Mouse (Mus musculus) embryo, embryonic 10 days (tissue): Measurements from ENCODE around the gene Ccnl2.

ENCODE experiments used
- DNase-seq: peaks from one replicate; pipeline ENCODE4 v3.0.0-alpha.2; 2015; ENCODE audit warnings: low spot score

The Ccnl2 gene

GRCm38 (mm10) chr4:155790650-155791161 is 21.6 kb upstream of the Ccnl2 start:
- DNase-seq, result peak; percentile 11

- no peak for DNase-seq
Observed at GRCm38 (mm10) chr4:155791240-155791933, 20.9 kb upstream of the Ccnl2 start.

- no peak for DNase-seq
Observed at GRCm38 (mm10) chr4:155793730-155794129, 18.6 kb upstream of the Ccnl2 start.

- DNase-seq, result no peak
Observed at GRCm38 (mm10) chr4:155802075-155802474, 10.2 kb upstream of the Ccnl2 start.

GRCm38 (mm10) chr4:155802741-155803339 is 9.4 kb upstream of the Ccnl2 start, which contains the start of gene Mrpl20:
Mrpl20 (plus strand) TSS chr4:155802878.
- DNase-seq, result peak; percentile 56

- DNase-seq, result peak; percentile 95
Observed at GRCm38 (mm10) chr4:155803340-155804041, 8.8 kb upstream of the Ccnl2 start.

- no peak for DNase-seq
Observed at GRCm38 (mm10) chr4:155807841-155808240, 4.4 kb upstream of the Ccnl2 start.

- peak; percentile 23 for DNase-seq
Observed at GRCm38 (mm10) chr4:155812665-155813181, 434 bp downstream of the Ccnl2 start.

GRCm38 (mm10) chr4:155817533-155817932 is 5.2 kb downstream of the Ccnl2 start:
- no peak for DNase-seq

GRCm38 (mm10) chr4:155821025-155821424 is 8.7 kb downstream of the Ccnl2 start:
- peak; percentile 58 for DNase-seq

GRCm38 (mm10) chr4:155823443-155823842 is 11.2 kb downstream of the Ccnl2 start:
- DNase-seq, result no peak

- no peak for DNase-seq
Observed at GRCm38 (mm10) chr4:155829866-155830265, 17.6 kb downstream of the Ccnl2 start.

- DNase-seq, result no peak
Observed at GRCm38 (mm10) chr4:155830596-155830995, 18.3 kb downstream of the Ccnl2 start.

GRCm38 (mm10) chr4:155831205-155831766 is 19.0 kb downstream of the Ccnl2 start, which contains the start of gene Aurkaip1:
Aurkaip1 (plus strand) TSS chr4:155831272.
- DNase-seq, result peak; percentile 99

- no peak for DNase-seq
Observed at GRCm38 (mm10) chr4:155831831-155832230, 19.5 kb downstream of the Ccnl2 start.

- DNase-seq, result no peak
Observed at GRCm38 (mm10) chr4:155832321-155832720, 20.0 kb downstream of the Ccnl2 start.

GRCm38 (mm10) chr4:155833234-155833633 is 20.9 kb downstream of the Ccnl2 start:
- no peak for DNase-seq

- DNase-seq, result peak; percentile 74
Observed at GRCm38 (mm10) chr4:155833836-155834235, 21.5 kb downstream of the Ccnl2 start.

GRCm38 (mm10) chr4:155837404-155838010 is 25.2 kb downstream of the Ccnl2 start:
- DNase-seq, result no peak

- DNase-seq, result no peak
Observed at GRCm38 (mm10) chr4:155838187-155839153, 26.2 kb downstream of the Ccnl2 start.
